ENCODE assay signal across 8 mouse cellular contexts in genomic region chr5:73937799-73938198, GRCm38 (mm10).
DNase-seq lines count a peak whose midpoint lies in the region; ATAC-seq lines count a peak whose summit lies in the region.

No protein-coding gene starts in this region.

- H3K9ac ChIP-seq in hindbrain, embryonic 16.5 days (ENCODE audit: low read depth, low read length) = no peak overlapping the region

- peak; percentile 50 for DNase-seq in hindbrain, embryonic 10.5 days (ENCODE audit: low spot score)
- peak; percentile 29 to 38 for DNase-seq in B cell, adult 2 months
- peak; percentile 7 for DNase-seq in T-cell, adult 2 months (ENCODE audit: low spot score)
- peak; percentile 65 to 68 for DNase-seq in cerebellum, postnatal 14 days
- peak; percentile 53 to 60 for DNase-seq in kidney, postnatal 4 days
- peak; percentile 37 for DNase-seq in thymus, postnatal 0 days (ENCODE audit: low spot score)
- DNase-seq in gastrocnemius, postnatal 14 days = no peak

- ATAC-seq in hindbrain, embryonic 16.5 days = no peak

- 51% methylated on average over 2 of the region's 2 CpGs for WGBS in hindbrain, embryonic 10.5 days
- 56% methylated on average over 2 of the region's 2 CpGs for WGBS in hindbrain, embryonic 16.5 days

- H3K27ac ChIP-seq in hindbrain, embryonic 10.5 days = no peak overlapping the region
- no peak overlapping the region for H3K27ac ChIP-seq in hindbrain, embryonic 16.5 days (ENCODE audit: low read depth, low read length)

- H3K4me3 ChIP-seq in hindbrain, embryonic 10.5 days = no peak overlapping the region
- no peak overlapping the region for H3K4me3 ChIP-seq in hindbrain, embryonic 16.5 days (ENCODE audit: low read length)

- H3K27me3 ChIP-seq in hindbrain, embryonic 10.5 days (ENCODE audit: insufficient read depth, poor library complexity, severe bottlenecking) = no peaks in the 10 kb centered on the region
- H3K27me3 ChIP-seq in hindbrain, embryonic 16.5 days (replicated peaks; ENCODE audit: control insufficient read depth, insufficient read depth, low read length) = no peaks in the 10 kb centered on the region

- H3K4me2 ChIP-seq in hindbrain, embryonic 16.5 days (ENCODE audit: low read length) = no peak overlapping the region

- no peaks in the 10 kb centered on the region for H3K36me3 ChIP-seq in hindbrain, embryonic 10.5 days
- no peaks in the 10 kb centered on the region for H3K36me3 ChIP-seq in hindbrain, embryonic 16.5 days (ENCODE audit: control insufficient read depth, insufficient read depth, low read length)

- no peaks in the 10 kb centered on the region for H3K9me3 ChIP-seq in hindbrain, embryonic 10.5 days
- H3K9me3 ChIP-seq in hindbrain, embryonic 16.5 days (ENCODE audit: control insufficient read depth, low read length) = no peaks in the 10 kb centered on the region

- intact Hi-C loops in gastrocnemius, postnatal 14 days (cut with DNase I; ENCODE audit: low total_unique reads) = loop anchor here (5.0 kb wide), 1 partner anchor 340 kb away; no protein-coding TSS in a partner anchor

- 0 out of 2 replicates have a peak, but pooled peaks cover 3% of the 10 kb centered on the region for H3K4me1 ChIP-seq in hindbrain, embryonic 10.5 days (replicated peaks)
- H3K4me1 ChIP-seq in hindbrain, embryonic 16.5 days (ENCODE audit: control insufficient read depth, insufficient read depth, low read depth, low read length) = no peaks in the 10 kb centered on the region
